Mouse (Mus musculus): ENCODE results near the gene Naa38.

The Naa38 gene

DNA sequence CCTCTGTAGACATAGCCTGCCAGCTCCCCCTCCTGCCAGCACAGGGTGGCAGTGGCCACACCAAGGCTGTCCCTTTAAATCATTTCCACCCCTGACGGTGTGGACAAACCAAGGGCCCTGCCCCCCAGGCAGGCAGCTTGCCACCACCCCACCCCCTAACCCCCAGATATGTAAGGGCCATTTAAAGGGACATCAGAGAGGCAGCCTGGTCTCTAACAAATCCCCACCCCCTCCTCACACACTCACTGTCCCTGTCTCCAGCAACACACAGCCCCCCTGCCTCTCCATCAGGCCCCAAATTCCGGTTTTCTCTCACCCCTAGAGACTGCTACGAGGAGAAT lies 20.0 kb downstream of the Naa38 start:
- DNase-seq (ENCODE audit: low spot score): peak; percentile 84

GRCm38 (mm10) chr11:69415668-69416451 lies 20.6 kb downstream of the Naa38 start:
- DNase-seq (ENCODE audit: low spot score): peak; percentile 60

DNA sequence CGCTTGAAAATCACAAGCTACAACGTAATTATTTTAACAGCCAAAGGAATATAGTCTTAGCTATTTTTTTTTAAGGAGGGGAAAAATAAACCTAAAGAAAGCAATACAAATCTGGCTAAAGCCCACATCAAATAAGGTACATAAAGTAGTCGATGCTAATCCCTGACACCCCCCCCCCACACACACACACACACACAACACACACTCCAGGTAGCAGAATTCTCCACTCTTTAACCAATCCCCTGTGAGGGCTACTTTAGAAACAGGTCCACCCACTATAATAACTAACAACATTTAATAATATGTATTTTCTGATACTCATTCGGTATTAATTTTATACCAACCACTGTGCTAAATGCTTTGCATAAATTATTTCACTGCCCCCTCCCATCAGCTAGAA lies 21.2 kb downstream of the Naa38 start:
- DNase-seq (ENCODE audit: low spot score): no peak

DNA sequence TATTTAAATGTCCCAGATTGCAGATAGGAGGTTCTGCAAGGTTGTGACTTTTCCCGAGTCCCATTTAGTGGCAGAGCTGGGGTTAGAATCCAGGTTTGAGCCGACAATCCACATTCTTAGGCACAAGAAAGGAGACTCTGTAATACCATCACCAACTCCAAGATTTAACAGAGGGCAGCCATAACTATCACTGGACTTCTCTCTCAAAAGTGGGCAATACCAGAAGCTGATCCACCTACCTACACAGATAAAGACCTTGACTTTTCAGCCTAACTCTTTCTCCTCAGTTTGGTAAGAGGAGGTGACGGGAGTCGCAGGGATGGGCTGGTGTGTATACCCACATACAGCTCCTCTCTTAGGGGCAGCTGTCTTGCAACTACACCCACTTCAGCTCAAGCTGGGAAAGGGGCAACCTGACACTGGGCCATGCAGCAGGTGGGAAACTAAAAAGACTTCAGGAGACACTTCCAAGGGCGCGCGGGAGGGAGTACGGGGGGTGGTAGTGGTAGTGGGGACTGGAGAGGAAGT lies 21.7 kb downstream of the Naa38 start:
- DNase-seq (ENCODE audit: low spot score): peak; percentile 19

- DNase-seq (ENCODE audit: low spot score): peak; percentile 96
Measured at GRCm38 (mm10) chr11:69417449-69418384, 22.4 kb downstream of the Naa38 start.

DNA sequence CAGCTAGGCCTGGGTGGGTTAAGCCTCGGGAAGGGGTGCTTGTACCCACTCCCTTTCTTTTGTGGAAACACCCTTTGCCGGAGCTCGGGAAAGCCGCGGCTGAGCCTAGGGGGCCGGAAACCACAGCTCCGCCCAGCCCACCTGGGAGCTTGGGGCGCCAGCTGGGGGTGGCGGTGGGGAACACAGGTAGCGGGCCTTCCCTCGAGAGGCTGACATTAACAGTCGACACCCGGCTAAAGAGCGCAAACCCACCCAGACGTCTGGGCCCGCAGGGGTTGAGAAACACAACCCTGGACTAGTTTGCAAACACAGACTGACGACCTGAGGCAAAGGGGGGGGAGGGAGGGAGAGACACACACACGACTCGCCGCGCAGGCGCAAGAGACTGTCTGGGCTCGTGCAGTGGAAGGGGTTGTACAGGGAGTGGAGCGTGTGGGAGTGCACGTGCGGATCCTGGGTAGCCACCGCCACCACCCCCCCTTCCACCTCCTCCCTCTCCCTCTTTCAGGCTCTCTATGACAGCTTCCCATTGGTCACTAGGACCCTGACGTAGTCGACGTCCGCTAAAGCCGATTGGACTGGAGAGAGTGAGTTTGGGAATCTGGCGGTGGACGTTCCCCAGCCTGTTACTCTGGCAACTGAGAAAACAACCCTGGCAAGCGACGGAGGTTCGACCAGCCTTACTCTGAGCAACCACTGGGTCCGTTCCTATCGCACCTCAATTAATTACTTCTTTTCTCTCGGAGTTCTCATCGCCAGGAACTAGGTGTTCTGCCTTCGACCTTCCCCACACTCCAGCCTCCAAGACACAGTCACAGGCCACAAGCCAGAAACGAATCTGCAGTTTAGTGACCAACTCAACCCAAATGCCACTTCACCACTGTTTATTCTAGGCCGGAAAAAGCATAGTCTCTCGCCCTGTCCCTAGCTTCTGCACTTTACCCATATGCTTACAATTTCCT lies 23.5 kb downstream of the Naa38 start:
- DNase-seq (ENCODE audit: low spot score): peak; percentile 96

DNA sequence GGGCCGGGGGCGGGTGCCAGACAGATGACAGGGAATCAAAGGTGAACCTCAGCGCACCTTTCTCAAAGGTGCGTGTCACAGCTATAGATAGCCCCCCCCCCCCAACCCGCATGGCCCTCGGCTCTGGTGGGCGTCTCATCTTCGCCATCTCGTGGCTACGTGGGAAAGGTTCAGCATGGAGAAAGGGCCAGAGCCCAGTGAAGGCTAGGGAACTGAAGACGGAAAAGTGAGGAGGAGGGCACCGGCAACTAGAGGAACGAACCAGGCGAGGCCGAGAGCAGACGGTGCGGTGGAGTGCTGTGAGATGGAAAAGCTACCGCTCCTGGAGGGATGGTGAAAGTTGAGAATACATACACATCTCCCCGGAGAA lies 24.1 kb downstream of the Naa38 start:
- peak; percentile 71 for DNase-seq (ENCODE audit: low spot score)

GRCm38 (mm10) chr11:69419813-69420553 lies 24.7 kb downstream of the Naa38 start:
- peak; percentile 65 for DNase-seq (ENCODE audit: low spot score)

DNA sequence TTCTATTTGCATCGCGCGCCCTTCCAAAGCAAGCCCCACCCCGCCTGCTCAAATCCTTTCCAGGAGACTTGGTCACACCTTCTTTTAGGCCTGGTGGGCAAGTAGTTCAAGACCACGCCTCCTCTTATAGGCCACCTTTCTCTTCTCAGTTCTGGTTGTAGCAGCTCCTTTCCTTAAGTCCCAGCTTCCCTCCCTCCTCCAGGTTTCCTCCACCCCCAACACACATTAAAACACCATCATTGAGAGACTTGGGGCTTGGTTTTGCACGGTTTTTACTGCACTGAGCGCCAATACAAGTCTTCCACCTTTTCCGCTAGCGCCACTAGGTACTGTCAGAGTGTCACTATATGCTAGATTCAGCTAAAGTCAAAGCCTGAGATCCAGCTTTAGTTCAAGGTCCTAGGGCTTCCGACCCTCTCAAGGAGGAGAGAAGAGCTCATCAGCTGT lies 25.3 kb downstream of the Naa38 start:
- no peak for DNase-seq (ENCODE audit: low spot score)

DNA sequence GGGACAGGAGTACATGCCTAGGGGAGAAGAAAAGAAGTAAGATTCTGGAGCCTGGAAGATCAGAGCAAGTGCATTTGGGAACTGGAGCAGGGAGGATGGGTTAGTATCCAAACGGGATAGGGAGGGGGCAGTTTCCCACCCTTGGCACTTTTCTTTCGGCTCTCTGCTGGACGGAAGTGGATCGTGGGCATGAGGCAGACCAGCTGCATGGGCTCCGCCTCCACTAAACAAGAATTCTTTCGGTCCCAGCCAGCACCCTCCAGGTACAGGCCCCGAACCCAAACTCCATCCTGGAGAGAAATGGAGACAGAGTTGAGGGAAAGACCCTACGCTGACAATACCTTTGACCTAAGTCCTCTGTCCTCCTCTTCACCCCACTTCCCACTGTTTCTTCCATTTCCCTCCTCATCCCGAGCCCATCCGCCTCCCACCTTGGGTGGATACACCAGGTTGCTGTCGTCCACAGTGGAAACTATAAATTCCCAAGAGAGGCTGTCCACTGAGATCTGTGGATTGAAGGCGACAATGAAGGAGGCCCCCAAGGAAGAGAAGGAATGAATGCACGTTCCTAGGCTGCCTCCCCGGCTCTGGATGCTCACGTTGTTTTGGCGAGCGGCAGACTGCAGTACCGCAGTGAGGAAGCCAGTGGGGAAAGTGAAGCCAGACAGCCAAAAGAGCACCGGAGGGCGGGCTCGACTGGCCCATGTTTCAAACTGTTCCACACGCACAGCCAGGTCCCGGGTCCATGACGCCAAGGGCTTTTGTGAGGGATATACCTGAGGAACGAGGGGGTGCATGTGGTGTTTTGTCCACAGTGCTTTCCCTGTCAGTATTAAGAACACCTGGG lies 26.1 kb downstream of the Naa38 start:
- no peak for DNase-seq (ENCODE audit: low spot score)

DNA sequence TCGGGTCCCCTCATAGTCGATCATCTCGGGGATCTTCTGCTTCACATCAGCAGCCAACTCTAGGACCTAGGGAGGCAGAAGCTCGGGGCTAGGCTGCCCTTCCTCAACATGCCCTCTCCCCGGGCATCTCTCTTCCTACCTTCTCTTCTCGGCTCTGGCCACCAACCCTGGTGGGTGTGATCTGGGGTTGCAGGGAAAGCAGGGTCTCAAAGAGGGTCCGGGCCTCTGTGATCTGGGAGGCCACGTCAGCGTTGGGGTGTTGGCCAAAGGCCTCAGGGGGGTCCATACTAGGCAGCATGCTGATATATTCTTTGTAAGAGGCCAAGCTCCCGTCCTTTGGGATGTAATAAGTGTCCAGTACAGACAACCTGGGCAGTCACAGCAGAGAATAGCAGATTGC lies 27.6 kb downstream of the Naa38 start:
- no peak for DNase-seq (ENCODE audit: low spot score)

GRCm38 (mm10) chr11:69423885-69424284 lies 28.6 kb downstream of the Naa38 start:
- DNase-seq (ENCODE audit: low spot score): no peak

GRCm38 (mm10) chr11:69426246-69426645 lies 31.0 kb downstream of the Naa38 start:
- no peak for DNase-seq (ENCODE audit: low spot score)

GRCm38 (mm10) chr11:69428751-69429150 lies 33.5 kb downstream of the Naa38 start:
- no peak for DNase-seq (ENCODE audit: low spot score)

GRCm38 (mm10) chr11:69429313-69429712 lies 34.0 kb downstream of the Naa38 start:
- DNase-seq (ENCODE audit: low spot score): peak; percentile 10

- DNase-seq (ENCODE audit: low spot score): no peak
Measured at GRCm38 (mm10) chr11:69430631-69431030, 35.3 kb downstream of the Naa38 start.

- DNase-seq (ENCODE audit: low spot score): peak; percentile 72
Measured at GRCm38 (mm10) chr11:69431829-69432639, 36.7 kb downstream of the Naa38 start.

DNA sequence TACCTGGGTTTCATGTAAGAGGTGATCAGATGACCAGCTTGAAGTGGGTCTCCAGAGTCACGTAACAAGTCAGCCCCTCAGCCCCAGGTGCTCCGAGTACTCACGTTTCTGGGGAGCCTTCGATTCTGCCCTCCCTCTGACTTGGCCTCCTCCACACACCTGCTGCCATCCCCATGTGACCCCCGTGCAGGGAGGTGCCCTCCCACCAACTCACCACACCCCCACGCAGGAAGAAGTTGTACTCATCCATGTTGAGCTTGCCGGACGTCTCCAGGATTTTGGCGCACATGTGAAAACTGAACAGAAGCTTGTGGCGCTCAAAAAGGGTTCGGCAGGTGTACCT lies 37.3 kb downstream of the Naa38 start:
- DNase-seq (ENCODE audit: low spot score): no peak

DNA sequence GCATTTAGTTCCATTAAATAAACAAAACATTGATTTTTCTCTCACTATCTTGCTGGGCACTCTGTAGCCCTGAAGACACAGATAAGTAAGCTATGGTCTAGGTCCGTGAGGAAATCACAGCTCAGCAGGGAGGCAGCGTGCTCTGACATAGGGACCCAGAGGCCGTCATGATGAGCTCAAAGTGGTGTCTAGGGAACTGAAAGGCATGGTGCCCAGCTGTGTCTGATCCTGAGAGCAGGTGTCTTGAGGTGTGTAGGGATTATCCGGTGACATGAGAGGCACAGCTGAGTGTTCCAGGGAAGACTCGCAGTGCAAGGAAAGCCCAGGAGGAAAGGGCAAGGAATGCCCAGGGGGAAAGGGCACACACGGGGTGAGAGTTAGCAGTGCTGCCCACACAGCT lies 37.9 kb downstream of the Naa38 start:
- DNase-seq (ENCODE audit: low spot score): no peak
